Mouse (Mus musculus) stomach, embryonic 14.5 days (tissue): ENCODE data around the gene Tecpr2. TPM values are rescaled to one million over a fixed set of nuclear protein-coding genes. Genes with fewer than 3 reads are reported as not detected.

Experiments used
- ATAC-seq: fragments of 200-750 bp; cut with Nextera tagmentation; 2 replicates; pipeline ENCODE4 v1.8.0; 2017; ENCODE audit warnings: low read depth, moderate TSS enrichment; ENCODE audit not compliant: insufficient number of reproducible peaks, insufficient read depth, low FRiP score
- H3K27ac ChIP-seq: fragments of 300-500 bp; sonication (generic); 2 replicates; pipeline ENCODE4 v1.5.1; 2014; ENCODE audit warnings: mild to moderate bottlenecking, low read length, moderate library complexity, mixed read lengths
- H3K27me3 ChIP-seq: fragments of 300-500 bp; sonication (generic); 2 replicates; pipeline ENCODE4 v1.6.1; 2014; ENCODE audit warnings: low read length, control low read depth, mixed read lengths; ENCODE audit not compliant: control insufficient read depth, insufficient read depth
- H3K36me3 ChIP-seq: fragments of 300-500 bp; sonication (generic); 2 replicates; pipeline ENCODE4 v1.6.1; 2014; ENCODE audit warnings: mild to moderate bottlenecking, control low read depth, low read length, moderate library complexity, mixed read lengths; ENCODE audit not compliant: control insufficient read depth, insufficient read depth
- H3K4me1 ChIP-seq: fragments of 300-500 bp; sonication (generic); 2 replicates; pipeline ENCODE4 v1.6.1; 2014; ENCODE audit warnings: low read length, control low read depth, mixed read lengths; ENCODE audit not compliant: control insufficient read depth, insufficient read depth
- H3K4me2 ChIP-seq: fragments of 300-500 bp; sonication (generic); replicated peaks from 2 replicates; pipeline ENCODE4 v1.6.1; 2014; ENCODE audit warnings: low read depth, low read length, control low read depth
- H3K4me3 ChIP-seq: fragments of 300-500 bp; sonication (generic); 2 replicates; pipeline ENCODE4 v1.5.1; 2014; ENCODE audit warnings: low read depth, low read length, control low read depth
- H3K9ac ChIP-seq: fragments of 300-500 bp; sonication (generic); replicated peaks from 2 replicates; pipeline ENCODE4 v1.6.1; 2014; ENCODE audit warnings: low read depth, mild to moderate bottlenecking, control low read depth, low read length, moderate library complexity, mixed read lengths
- H3K9me3 ChIP-seq: fragments of 300-500 bp; sonication (generic); 2 replicates; pipeline ENCODE4 v1.6.1; 2016; ENCODE audit warnings: low read depth, low read length, control low read depth; ENCODE audit not compliant: control insufficient read depth
- WGBS: fragments of 180-500 bp; shearing (Covaris S2); extraction: QIAGEN DNeasy Blood & Tissue Kit; methylation state at CpG from one replicate; pipeline ENCODE4 v1.1.7; 2014; 5-methylcytosine and 5-hydroxymethylcytosine counted together
- polyA plus RNA-seq: library from polyadenylated mRNA; unstranded; fragments of >200 nt; fragmentation: Nextera tagmentation; extraction: Ambion mirVana; gene quantifications from 2 replicates; pipeline ENCODE4 v1.2.1, GENCODE M21; 2014

Gene Tecpr2
- polyA plus RNA-seq, 1 experiment from 2014 or later = 3.8 TPM

- Histone ChIP-seq H3K4me2 (no peak overlapping the region), H3K9me3 (no peaks in the 10 kb centered on the region), H3K4me1 (no peaks in the 10 kb centered on the region), H3K4me3 (no peak overlapping the region), H3K27ac (no peak overlapping the region), H3K36me3 (peaks cover 9% of the 10 kb centered on the region; the same call in 1 of the 2 replicates), H3K9ac (no peak overlapping the region), H3K27me3 (no peaks in the 10 kb centered on the region)
- no peak for ATAC-seq
- WGBS = 92% methylated on average over 4 of the region's 4 CpGs
These were observed 31.2 kb downstream of the Tecpr2 start for GRCm38 (mm10) chr12:110920254-110920653.

- Histone ChIP-seq H3K27ac (no peak overlapping the region), H3K4me2 (no peak overlapping the region), H3K27me3 (no peaks in the 10 kb centered on the region), H3K9me3 (no peaks in the 10 kb centered on the region), H3K4me1 (no peaks in the 10 kb centered on the region), H3K9ac (no peak overlapping the region), H3K4me3 (no peak overlapping the region), H3K36me3 (peaks cover 8% of the 10 kb centered on the region; the same call in 1 of the 2 replicates)
- ATAC-seq = no peak
- 88% methylated on average over 5 of the region's 5 CpGs for WGBS
These were observed 32.5 kb downstream of the Tecpr2 start for GRCm38 (mm10) chr12:110921572-110921971.

- no peak for ATAC-seq
These were observed 43.8 kb downstream of the Tecpr2 start for GRCm38 (mm10) chr12:110932820-110933219.

GRCm38 (mm10) chr12:110935983-110936620 lies 47.0 kb downstream of the Tecpr2 start:
- WGBS = 58% methylated on average over 9 of the region's 9 CpGs
- Histone ChIP-seq H3K27me3 (no peaks in the 10 kb centered on the region), H3K36me3 (peaks cover 14% of the 10 kb centered on the region), H3K4me2 (no peak overlapping the region), H3K27ac (no peak overlapping the region), H3K9me3 (no peaks in the 10 kb centered on the region), H3K4me3 (no peak overlapping the region), H3K9ac (no peak overlapping the region), H3K4me1 (no peaks in the 10 kb centered on the region)
- peak; percentile 87 for ATAC-seq

More at GRCm38 (mm10) chr12:110932820-110933219, 43.8 kb downstream of the Tecpr2 start:
- no peak overlapping the region for H3K4me3 ChIP-seq
- no peaks in the 10 kb centered on the region for H3K9me3 ChIP-seq
- no peaks in the 10 kb centered on the region for H3K4me1 ChIP-seq
- WGBS = 71% methylated on average over 5 of the region's 5 CpGs
- no peak overlapping the region for H3K9ac ChIP-seq
- H3K27ac ChIP-seq = no peak overlapping the region
- no peak overlapping the region for H3K4me2 ChIP-seq
- peaks cover 14% of the 10 kb centered on the region for H3K36me3 ChIP-seq
- no peaks in the 10 kb centered on the region for H3K27me3 ChIP-seq

GRCm38 (mm10) chr12:110937496-110937895 lies 48.4 kb downstream of the Tecpr2 start:
- H3K27ac ChIP-seq = no peak overlapping the region
- H3K36me3 ChIP-seq = peaks cover 7% of the 10 kb centered on the region
- no peak overlapping the region for H3K4me2 ChIP-seq
- H3K27me3 ChIP-seq = no peaks in the 10 kb centered on the region
- H3K9me3 ChIP-seq = no peaks in the 10 kb centered on the region
- no peaks in the 10 kb centered on the region for H3K4me1 ChIP-seq
- no peak for ATAC-seq
- WGBS = 86% methylated on average over 5 of the region's 5 CpGs
- H3K9ac ChIP-seq = no peak overlapping the region
- no peak overlapping the region for H3K4me3 ChIP-seq

DNA sequence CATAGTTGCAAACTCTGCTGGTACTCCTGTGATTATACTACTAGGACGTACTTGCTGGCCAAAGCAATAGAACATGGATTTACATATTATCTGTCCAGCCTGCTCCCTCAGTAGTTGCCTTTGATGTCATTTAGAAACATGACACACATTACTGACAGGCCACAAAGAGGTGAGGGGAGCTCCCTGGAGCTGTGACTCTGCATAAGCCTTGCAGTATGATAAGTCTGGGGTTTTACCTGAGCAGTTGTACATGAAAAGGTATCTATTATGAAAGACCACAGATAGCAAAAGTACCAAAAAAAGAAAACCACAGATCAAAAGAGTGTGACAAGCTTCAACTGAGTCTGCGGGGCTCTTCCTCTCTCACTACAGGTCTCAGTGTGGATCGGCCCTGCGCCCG lies 50.3 kb downstream of the Tecpr2 start:
- no peaks in the 10 kb centered on the region for H3K9me3 ChIP-seq
- no peak overlapping the region for H3K9ac ChIP-seq
- H3K36me3 ChIP-seq = peaks cover under 1% of the 10 kb centered on the region; the same call in 1 of the 2 replicates
- ATAC-seq = no peak
- H3K4me3 ChIP-seq = no peak overlapping the region
- 95% methylated on average over 5 of the region's 5 CpGs for WGBS
- H3K4me2 ChIP-seq = no peak overlapping the region
- no peak overlapping the region for H3K27ac ChIP-seq
- H3K27me3 ChIP-seq = no peaks in the 10 kb centered on the region
- H3K4me1 ChIP-seq = no peaks in the 10 kb centered on the region

GRCm38 (mm10) chr12:110940869-110941268 lies 51.8 kb downstream of the Tecpr2 start:
- H3K4me2 ChIP-seq = no peak overlapping the region
- no peaks in the 10 kb centered on the region for H3K27me3 ChIP-seq
- H3K4me3 ChIP-seq = no peak overlapping the region
- peaks cover 6% of the 10 kb centered on the region; the same call in 1 of the 2 replicates for H3K36me3 ChIP-seq
- no peak overlapping the region for H3K27ac ChIP-seq
- no peaks in the 10 kb centered on the region for H3K4me1 ChIP-seq
- WGBS = 97% methylated on average over 3 of the region's 3 CpGs
- ATAC-seq = no peak
- H3K9me3 ChIP-seq = no peaks in the 10 kb centered on the region
- H3K9ac ChIP-seq = no peak overlapping the region

GRCm38 (mm10) chr12:110946216-110946615 lies 57.2 kb downstream of the Tecpr2 start:
- ATAC-seq = no peak
- no peak overlapping the region for H3K4me3 ChIP-seq
- no peaks in the 10 kb centered on the region for H3K9me3 ChIP-seq
- WGBS = 89% methylated on average over 7 of the region's 7 CpGs
- peaks cover 6% of the 10 kb centered on the region; the same call in 1 of the 2 replicates for H3K36me3 ChIP-seq
- no peak overlapping the region for H3K9ac ChIP-seq
- no peaks in the 10 kb centered on the region for H3K27me3 ChIP-seq
- no peaks in the 10 kb centered on the region for H3K4me1 ChIP-seq
- H3K27ac ChIP-seq = no peak overlapping the region
- no peak overlapping the region for H3K4me2 ChIP-seq
